Mouse (Mus musculus) left cerebral cortex, adult 8-10 months (tissue): ENCODE results near the gene Capn11. TPM values are rescaled to one million over a fixed set of nuclear protein-coding genes. Genes with fewer than 3 reads are reported as not detected.

Experiments used
- DNase-seq, 2 experiments: peaks; one replicate each; pipeline ENCODE4 v3.0.0; 2022; ENCODE audit warnings: low spot score in 2 of 2
- total RNA-seq, 4 experiments: library from RNA; stranded (reverse); gene quantifications; 2 replicates each; pipeline ENCODE4 v1.2.4; 2022

The Capn11 gene
- total RNA-seq, 4 experiments from 2014 or later = 0.43 to 1.7 (median 0.54) TPM; not detected in 1

DNA sequence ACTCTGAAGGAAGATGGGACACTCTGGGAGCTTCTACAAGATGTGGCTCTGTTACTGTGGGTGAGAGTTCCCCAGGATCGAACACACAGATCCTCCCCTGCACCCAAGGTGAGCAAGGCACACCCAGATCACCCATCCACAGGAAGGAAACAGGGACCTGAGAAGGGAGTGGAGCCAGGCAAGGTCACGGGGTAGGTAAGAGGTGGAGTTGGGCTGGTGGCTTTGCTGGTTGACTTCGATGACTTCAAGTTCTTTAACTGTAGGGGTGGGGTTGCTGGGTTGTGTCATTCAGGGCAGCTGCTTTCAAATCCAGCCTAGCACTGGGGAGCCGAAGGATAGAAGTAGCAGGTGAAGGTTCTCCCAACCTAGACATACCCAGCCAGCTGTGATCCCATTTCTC is 23.7 kb upstream of the Capn11 start:
- no peak for DNase-seq

DNA sequence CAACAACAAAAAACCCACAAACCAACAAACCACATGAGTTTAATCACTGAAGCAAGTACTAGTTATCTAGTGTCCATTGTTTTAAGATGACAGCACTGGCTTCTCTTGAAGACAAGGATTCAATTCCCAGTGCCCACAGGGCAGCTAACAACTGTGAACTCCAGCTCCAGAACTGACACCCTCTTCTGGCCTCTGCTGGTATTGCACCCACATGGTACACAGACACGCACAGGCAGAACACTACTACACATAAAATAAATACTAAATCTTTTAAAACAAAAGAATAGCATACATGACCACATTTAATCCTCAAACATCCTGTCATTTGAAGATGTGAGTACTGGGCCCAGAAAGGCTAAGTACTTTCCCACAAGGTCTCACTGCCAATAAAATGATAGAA is 22.5 kb upstream of the Capn11 start:
- no peak for DNase-seq

- peak; percentile 53 to 76 for DNase-seq
These were observed 21.4 kb upstream of the Capn11 start for GRCm38 (mm10) chr17:45680391-45680980.

- peak in 1 of 2 experiments; percentile 58 for DNase-seq
These were observed 19.0 kb upstream of the Capn11 start for GRCm38 (mm10) chr17:45678106-45678505.

DNA sequence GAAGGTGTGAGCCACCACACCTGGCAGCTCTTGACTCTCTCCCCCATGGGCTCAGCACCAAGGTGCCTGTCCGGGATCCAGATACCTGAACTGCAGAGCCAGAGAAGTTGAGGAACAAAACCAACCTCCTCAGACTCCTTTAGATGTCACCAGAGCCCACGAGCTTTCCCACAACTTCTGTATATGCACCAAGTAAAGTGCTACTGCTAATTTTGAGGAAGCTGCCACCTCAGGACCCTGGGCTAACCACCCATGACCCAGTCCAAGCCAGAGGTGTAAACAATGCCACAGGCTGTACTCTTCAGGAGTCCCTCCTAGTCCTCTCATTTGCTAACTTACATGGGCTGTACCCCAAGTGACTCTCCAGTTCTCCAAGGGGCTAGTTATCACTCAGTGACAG is 13.5 kb upstream of the Capn11 start:
- DNase-seq = no peak

DNA sequence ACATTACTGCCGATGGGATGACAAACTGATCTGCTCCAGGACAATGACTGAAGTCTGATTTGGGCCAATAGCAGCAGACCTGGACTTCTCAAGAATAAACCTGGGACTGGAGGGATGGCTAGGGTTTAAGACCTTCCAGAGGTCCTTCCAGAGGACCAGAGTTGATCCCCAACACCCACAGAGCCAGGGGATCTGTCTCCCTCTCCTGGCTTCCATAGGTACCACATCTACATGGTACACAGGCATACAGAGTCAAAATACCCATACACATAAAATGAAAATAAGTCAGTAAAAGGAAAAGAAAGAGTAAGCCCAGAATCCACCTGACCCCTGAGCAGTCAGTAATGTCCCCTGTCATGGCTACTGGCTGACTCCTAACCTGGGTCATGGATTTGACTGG is 12.7 kb upstream of the Capn11 start:
- no peak for DNase-seq

- no peak for DNase-seq
These were observed 8.9 kb upstream of the Capn11 start for GRCm38 (mm10) chr17:45667986-45668385.

DNA sequence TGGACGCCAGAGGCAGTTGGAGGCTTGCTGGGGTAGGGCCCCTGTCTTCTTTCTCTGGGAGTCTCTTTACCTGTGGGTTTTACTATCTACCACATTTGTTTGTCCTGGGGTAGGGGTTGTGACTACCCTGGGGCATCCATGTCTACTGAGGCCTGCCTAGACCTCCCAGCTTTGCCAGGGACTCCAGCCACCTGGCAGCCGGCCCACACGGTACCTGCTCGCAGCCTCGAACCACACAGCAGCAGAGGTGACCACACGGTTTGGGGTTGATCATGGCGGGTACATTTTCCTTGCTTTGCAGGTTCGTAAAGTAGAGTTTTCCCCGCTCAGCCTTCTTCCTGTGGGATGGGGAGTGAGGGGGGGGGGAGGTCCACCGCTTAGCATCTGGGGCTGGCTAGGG is 8.4 kb upstream of the Capn11 start:
- DNase-seq = no peak

- no peak for DNase-seq
These were observed 7.0 kb upstream of the Capn11 start for GRCm38 (mm10) chr17:45666091-45666490.

- no peak for DNase-seq
These were observed 5.5 kb upstream of the Capn11 start for GRCm38 (mm10) chr17:45664608-45665007.

DNA sequence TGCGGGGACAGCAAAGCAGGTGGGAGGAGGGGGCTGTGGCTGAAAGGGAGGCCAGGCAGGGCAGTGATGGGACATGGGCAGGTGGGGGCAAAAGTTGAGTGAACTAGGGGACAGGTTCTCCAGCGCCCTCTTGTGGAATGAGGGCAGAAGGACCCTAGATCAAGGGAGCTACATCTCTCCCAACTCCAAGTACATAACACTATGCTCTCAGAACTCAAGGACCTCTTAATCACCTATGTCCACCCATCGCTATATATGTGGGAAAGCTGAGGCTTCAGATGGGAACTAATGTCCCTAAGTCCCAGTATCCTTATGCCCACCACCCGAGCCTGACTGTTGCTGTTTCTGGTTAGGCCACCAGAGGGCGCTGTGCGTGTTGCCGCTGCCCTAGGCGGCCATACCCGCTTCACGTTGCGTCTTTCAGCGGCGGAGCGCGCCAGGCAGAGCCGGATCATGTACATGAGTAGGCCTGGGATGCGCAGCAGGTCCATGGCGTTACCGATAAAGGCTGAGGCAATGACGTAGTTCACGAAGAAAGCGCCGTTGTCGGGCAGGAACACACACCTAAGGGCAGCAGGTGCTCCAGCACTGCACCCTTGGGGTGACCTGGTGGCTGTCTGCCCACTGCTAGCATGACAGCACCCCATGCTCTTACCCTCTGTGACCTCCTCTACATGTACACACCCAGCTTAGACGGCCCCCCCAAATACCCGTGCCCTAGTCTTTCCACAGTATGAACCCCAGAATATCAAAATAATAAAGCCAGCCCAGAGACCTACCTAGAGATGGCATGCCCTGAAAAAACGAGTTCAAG is 4.2 kb upstream of the Capn11 start:
- peak; percentile 64 to 87 for DNase-seq

GRCm38 (mm10) chr17:45655820-45656219 is 3.3 kb downstream of the Capn11 start:
- DNase-seq = no peak

DNA sequence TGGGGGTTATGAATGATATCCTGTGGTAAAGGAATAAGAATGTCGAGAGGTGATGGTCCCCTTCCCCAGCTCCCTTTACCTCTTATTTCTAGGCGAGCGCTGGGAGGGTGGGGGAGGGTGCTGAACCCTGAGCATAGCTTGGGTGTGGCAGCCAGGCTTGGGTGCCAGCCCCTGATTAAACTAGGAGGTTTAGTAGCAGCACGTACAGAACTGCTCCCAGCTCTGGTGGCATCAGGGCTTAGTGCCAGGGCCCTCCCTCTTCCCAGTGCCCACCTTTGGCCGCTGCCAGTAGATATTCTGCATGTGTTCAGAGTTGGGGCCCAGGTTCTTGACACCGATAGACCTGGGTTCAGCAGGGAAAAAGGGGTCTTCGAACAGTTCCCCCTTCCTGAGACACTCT is 5.9 kb downstream of the Capn11 start:
- no peak for DNase-seq

DNA sequence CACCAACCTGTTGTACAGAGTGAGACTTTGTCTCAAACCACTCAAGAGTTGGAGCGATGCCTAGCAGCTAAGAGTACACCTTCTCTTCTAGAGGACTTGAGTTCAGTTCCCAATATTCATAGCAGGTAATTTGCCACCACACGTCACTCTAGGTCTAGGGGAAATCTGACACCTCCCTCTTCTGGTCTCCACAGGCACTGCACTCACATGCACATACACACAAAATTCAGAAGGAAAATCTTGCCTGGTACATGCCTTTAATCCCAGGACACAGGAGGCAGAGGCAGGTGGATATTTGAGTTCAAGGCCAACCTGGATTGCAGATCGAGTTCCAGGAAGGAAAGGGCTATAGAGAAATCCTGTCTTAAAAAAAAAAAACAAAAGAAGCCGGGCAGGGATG is 14.9 kb downstream of the Capn11 start:
- DNase-seq = no peak

DNA sequence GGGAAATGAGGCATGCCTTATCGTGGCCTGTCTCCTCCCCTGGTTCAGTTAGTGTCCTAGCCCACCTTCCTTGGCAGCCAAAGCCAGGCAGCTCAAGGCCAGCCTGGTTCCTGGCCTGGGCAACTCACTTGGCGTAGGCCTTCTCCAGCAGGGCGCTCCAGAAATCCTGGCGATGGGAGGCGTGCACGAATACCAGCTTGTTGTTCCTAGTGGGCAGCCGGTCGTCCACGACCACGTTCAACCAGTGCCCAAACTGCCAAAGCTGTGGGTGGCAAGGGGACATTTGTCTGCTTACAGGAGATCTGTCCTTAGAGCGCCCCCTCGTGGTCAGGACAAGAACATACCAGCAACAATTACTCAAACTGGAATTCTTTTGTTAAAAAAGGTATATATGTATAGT is 16.4 kb downstream of the Capn11 start:
- DNase-seq = peak; percentile 46 to 52

DNA sequence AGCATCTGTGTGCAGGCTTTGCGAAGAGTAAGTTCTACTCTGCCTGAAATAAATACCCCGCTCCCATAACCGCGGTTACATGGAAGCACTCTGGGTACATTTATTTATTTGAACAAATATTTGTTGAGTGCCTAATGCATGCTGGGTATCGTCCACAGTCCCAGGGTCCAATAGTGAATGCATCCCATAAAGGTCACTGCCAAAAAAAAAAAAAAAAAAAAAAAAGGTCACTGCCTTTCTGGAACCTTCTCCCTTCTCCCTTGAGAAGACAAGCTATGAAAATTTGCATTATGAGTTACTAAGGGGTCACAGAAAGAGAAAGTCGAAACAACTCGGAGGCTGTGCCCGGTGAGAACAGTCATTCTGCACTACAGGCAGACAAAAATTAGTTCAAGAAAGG is 17.1 kb downstream of the Capn11 start:
- no peak for DNase-seq

DNA sequence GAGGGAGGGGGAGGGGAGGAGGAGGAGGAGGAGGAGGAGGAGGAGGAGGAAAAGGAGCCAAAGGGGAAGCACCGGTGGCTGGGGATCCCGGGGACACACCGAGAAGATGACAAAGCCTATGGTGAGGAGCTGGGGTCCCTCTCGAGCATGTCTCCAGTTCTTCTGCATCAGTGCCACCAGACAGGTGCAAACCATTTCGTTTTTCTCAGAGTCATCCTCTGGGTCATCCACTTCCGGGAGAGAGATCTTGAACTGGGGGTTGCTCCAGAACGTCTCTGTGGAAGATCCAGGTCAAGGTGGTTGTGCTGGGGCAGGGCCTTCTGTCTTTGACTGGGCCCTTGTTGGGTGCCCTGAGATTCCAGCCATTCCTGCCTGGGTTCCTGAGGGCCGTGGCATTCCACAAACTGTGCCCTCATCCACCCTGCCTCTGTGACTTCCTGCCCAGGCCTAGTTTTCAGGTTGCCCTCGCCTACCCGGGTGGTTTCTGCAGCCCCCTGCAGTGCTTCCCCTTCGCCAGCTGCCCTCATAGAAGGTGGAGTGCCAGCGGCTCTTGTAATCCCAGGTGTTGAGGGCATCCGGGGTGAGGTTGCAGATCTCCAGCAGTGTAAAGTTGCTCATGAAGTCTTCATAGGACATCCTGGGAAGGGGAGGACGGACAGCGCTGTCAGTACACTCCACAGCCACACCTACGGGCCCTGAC is 20.4 kb downstream of the Capn11 start:
- no peak for DNase-seq

- DNase-seq = no peak
These were observed 25.1 kb downstream of the Capn11 start for GRCm38 (mm10) chr17:45634033-45634432.

GRCm38 (mm10) chr17:45631940-45632339 is 27.2 kb downstream of the Capn11 start:
- DNase-seq = no peak

DNA sequence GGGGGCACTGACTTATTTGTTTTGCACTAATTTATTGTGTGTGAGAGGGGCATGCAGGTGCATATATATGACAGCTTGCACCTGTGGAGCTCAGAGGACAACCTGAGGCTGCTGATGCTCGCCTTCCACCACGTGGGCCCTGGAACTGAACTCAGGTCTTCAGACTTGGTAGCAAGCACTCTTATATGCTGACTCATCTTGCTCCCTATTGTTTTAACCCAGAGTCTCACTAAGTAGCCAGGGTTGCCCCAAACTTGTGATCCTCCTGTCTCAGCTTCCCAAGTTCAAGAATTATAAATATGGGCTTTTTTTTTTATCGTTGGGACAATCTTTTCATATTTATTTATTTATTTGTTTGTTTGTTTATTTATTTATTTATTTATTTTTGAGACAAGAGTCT is 28.1 kb downstream of the Capn11 start:
- DNase-seq = no peak

GRCm38 (mm10) chr17:45629861-45630694 is 29.0 kb downstream of the Capn11 start:
- peak; percentile 40 to 67 for DNase-seq
